Mouse (Mus musculus) midbrain, embryonic 15.5 days (tissue): ENCODE measurements around the gene Limch1. TPM values are rescaled to one million over a fixed set of nuclear protein-coding genes. Genes with fewer than 3 reads are reported as not detected.

Experiments
- ATAC-seq: fragments of 200-750 bp; cut with Nextera tagmentation; replicated peaks from 2 replicates; pipeline ENCODE4 v1.8.0; 2017; ENCODE audit warnings: moderate TSS enrichment
- H3K27ac ChIP-seq: fragments of 300-500 bp; sonication (generic); 2 replicates; pipeline ENCODE4 v1.5.1; 2015; ENCODE audit warnings: mild to moderate bottlenecking, inconsistent platforms
- H3K27me3 ChIP-seq: fragments of 300-500 bp; sonication (generic); replicated peaks from 2 replicates; pipeline ENCODE4 v1.6.1; 2015; ENCODE audit warnings: inconsistent platforms
- H3K36me3 ChIP-seq: fragments of 300-500 bp; sonication (generic); replicated peaks from 2 replicates; pipeline ENCODE4 v1.6.1; 2015; ENCODE audit warnings: inconsistent platforms
- H3K4me1 ChIP-seq: fragments of 300-500 bp; sonication (generic); 2 replicates; pipeline ENCODE4 v1.6.1; 2015; ENCODE audit warnings: inconsistent platforms
- H3K4me2 ChIP-seq: fragments of 300-500 bp; sonication (generic); 2 replicates; pipeline ENCODE4 v1.6.1; 2015; ENCODE audit warnings: inconsistent platforms, mild to moderate bottlenecking, moderate library complexity
- H3K4me3 ChIP-seq: fragments of 300-500 bp; sonication (generic); 2 replicates; pipeline ENCODE4 v1.5.1; 2015; ENCODE audit warnings: mild to moderate bottlenecking, inconsistent platforms
- H3K9ac ChIP-seq: fragments of 300-500 bp; sonication (generic); 2 replicates; pipeline ENCODE4 v1.6.1; 2015; ENCODE audit warnings: mild to moderate bottlenecking, inconsistent platforms
- H3K9me3 ChIP-seq: fragments of 300-500 bp; sonication (generic); 2 replicates; pipeline ENCODE4 v1.6.1; 2016; ENCODE audit warnings: inconsistent platforms
- WGBS: fragments of 180-500 bp; shearing (Covaris S2); methylation state at CpG from one replicate; pipeline ENCODE4 v1.1.7; 2015; ENCODE audit warnings: mixed read lengths; 5-methylcytosine and 5-hydroxymethylcytosine counted together
- polyA plus RNA-seq: library from polyadenylated mRNA; unstranded; fragments of >200 nt; fragmentation: Nextera tagmentation; extraction: Ambion mirVana; gene quantifications from 2 replicates; pipeline ENCODE4 v1.2.1, GENCODE M21; 2015

Gene Limch1
- polyA plus RNA-seq, 1 experiment from 2014 or later, result 47.6 TPM

- Histone ChIP-seq H3K36me3 (no peaks in the 10 kb centered on the region), H3K27ac (no peak overlapping the region), H3K4me1 (no peaks in the 10 kb centered on the region), H3K27me3 (no peaks in the 10 kb centered on the region), H3K4me2 (no peak overlapping the region), H3K9ac (no peak overlapping the region), H3K9me3 (no peaks in the 10 kb centered on the region), H3K4me3 (no peak overlapping the region)
- no peak for ATAC-seq
- 24% methylated on average over 6 of the region's 6 CpGs for WGBS
Measured at GRCm38 (mm10) chr5:67083117-67083516, 337.5 kb downstream of the Limch1 start.

- H3K4me1 ChIP-seq, result peaks cover under 1% of the 10 kb centered on the region
- no peaks in the 10 kb centered on the region for H3K36me3 ChIP-seq
- H3K9ac ChIP-seq, result no peak overlapping the region
- no peaks in the 10 kb centered on the region for H3K9me3 ChIP-seq
- no peak overlapping the region for H3K4me2 ChIP-seq
- no peak overlapping the region for H3K4me3 ChIP-seq
- ATAC-seq, result no peak
- no peak overlapping the region for H3K27ac ChIP-seq
- H3K27me3 ChIP-seq, result peaks cover 60% of the 10 kb centered on the region
- 74% methylated on average over 5 of the region's 5 CpGs for whole genome bisulfite sequencing
Measured at GRCm38 (mm10) chr5:67090856-67091255, 345.2 kb downstream of the Limch1 start.

GRCm38 (mm10) chr5:67091766-67092165 lies 346.1 kb downstream of the Limch1 start:
- ATAC-seq, result 0 out of 2 replicates have a peak, but pooled peaks have one; percentile 52
- no peak overlapping the region for H3K27ac ChIP-seq
- no peaks in the 10 kb centered on the region for H3K9me3 ChIP-seq
- H3K4me1 ChIP-seq, result peaks cover 6% of the 10 kb centered on the region
- 19% methylated on average over 4 of the region's 4 CpGs for WGBS
- H3K9ac ChIP-seq, result no peak overlapping the region
- no peak overlapping the region for H3K4me2 ChIP-seq
- no peak overlapping the region for H3K4me3 ChIP-seq
- H3K36me3 ChIP-seq, result no peaks in the 10 kb centered on the region
- H3K27me3 ChIP-seq, result peaks cover 66% of the 10 kb centered on the region

GRCm38 (mm10) chr5:67093991-67094390 lies 348.4 kb downstream of the Limch1 start:
- Histone ChIP-seq H3K4me1 (peaks cover 6% of the 10 kb centered on the region), H3K9ac (no peak overlapping the region), H3K36me3 (no peaks in the 10 kb centered on the region), H3K4me2 (no peak overlapping the region), H3K27me3 (peaks cover 83% of the 10 kb centered on the region), H3K9me3 (no peaks in the 10 kb centered on the region), H3K27ac (no peak overlapping the region), H3K4me3 (no peak overlapping the region)
- no peak for ATAC-seq
- WGBS, result 15% methylated on average over 2 of the region's 2 CpGs

GRCm38 (mm10) chr5:67095153-67095552 lies 349.5 kb downstream of the Limch1 start:
- Histone ChIP-seq H3K4me1 (peaks cover 6% of the 10 kb centered on the region), H3K4me2 (no peak overlapping the region), H3K36me3 (no peaks in the 10 kb centered on the region), H3K4me3 (no peak overlapping the region), H3K27me3 (peaks cover 85% of the 10 kb centered on the region), H3K9ac (no peak overlapping the region), H3K27ac (no peak overlapping the region), H3K9me3 (no peaks in the 10 kb centered on the region)
- ATAC-seq, result no peak
- WGBS, result 1% methylated on average over 15 of the region's 15 CpGs

- ATAC-seq, result no peak
- under 1% methylated on average over 46 of the region's 47 CpGs for WGBS
- Histone ChIP-seq H3K4me3 (peak overlapping the region; percentile 19), H3K9me3 (no peaks in the 10 kb centered on the region), H3K27me3 (peaks cover 84% of the 10 kb centered on the region), H3K9ac (no peak overlapping the region), H3K4me2 (peak overlapping the region; percentile 29), H3K27ac (no peak overlapping the region), H3K36me3 (no peaks in the 10 kb centered on the region), H3K4me1 (peaks cover 6% of the 10 kb centered on the region)
Measured at GRCm38 (mm10) chr5:67095651-67096377, 350.2 kb downstream of the Limch1 start.

GRCm38 (mm10) chr5:67096378-67096771 lies 350.7 kb downstream of the Limch1 start:
- Histone ChIP-seq H3K27ac (no peak overlapping the region), H3K36me3 (no peaks in the 10 kb centered on the region), H3K9ac (no peak overlapping the region), H3K4me3 (peak overlapping the region; percentile 19), H3K4me1 (peaks cover 6% of the 10 kb centered on the region), H3K4me2 (peak overlapping the region; percentile 29), H3K27me3 (peaks cover 84% of the 10 kb centered on the region), H3K9me3 (no peaks in the 10 kb centered on the region)
- WGBS, result 0% methylated on average over 26 of the region's 28 CpGs
- no peak for ATAC-seq

- Histone ChIP-seq H3K9ac (no peak overlapping the region), H3K27me3 (peaks cover 84% of the 10 kb centered on the region), H3K36me3 (no peaks in the 10 kb centered on the region), H3K27ac (no peak overlapping the region), H3K4me2 (no peak overlapping the region), H3K4me3 (no peak overlapping the region), H3K9me3 (no peaks in the 10 kb centered on the region), H3K4me1 (peaks cover 6% of the 10 kb centered on the region)
- WGBS, result 1% methylated on average over 41 of the region's 41 CpGs
- no peak for ATAC-seq
Measured at GRCm38 (mm10) chr5:67097106-67098050, 351.8 kb downstream of the Limch1 start.

- Histone ChIP-seq H3K27me3 (peaks cover 84% of the 10 kb centered on the region), H3K4me2 (no peak overlapping the region), H3K9ac (no peak overlapping the region), H3K4me1 (peaks cover 6% of the 10 kb centered on the region), H3K4me3 (no peak overlapping the region), H3K36me3 (no peaks in the 10 kb centered on the region), H3K27ac (no peak overlapping the region), H3K9me3 (no peaks in the 10 kb centered on the region)
- no peak for ATAC-seq
- 1% methylated on average over 23 of the region's 23 CpGs for WGBS
Measured at GRCm38 (mm10) chr5:67098051-67098732, 352.6 kb downstream of the Limch1 start.

GRCm38 (mm10) chr5:67098733-67099323 lies 353.2 kb downstream of the Limch1 start, which contains the start of gene Phox2b:
Gene Phox2b, minus strand, starts transcription at chr5:67099301.
- H3K4me2 ChIP-seq, result no peak within 1 kb of the TSS
- H3K27ac ChIP-seq, result no peak within 1 kb of the TSS
- H3K36me3 ChIP-seq, result no peaks in the 10 kb centered on the region
- H3K9me3 ChIP-seq, result no peaks in the 10 kb centered on the region
- WGBS, result under 1% methylated on average over 16 of the region's 16 CpGs
- ATAC-seq, result no peak
- no peak within 1 kb of the TSS for H3K9ac ChIP-seq
- H3K4me1 ChIP-seq, result peaks cover 6% of the 10 kb centered on the region
- peaks cover 82% of the 10 kb centered on the region for H3K27me3 ChIP-seq
- H3K4me3 ChIP-seq, result no peak within 1 kb of the TSS

GRCm38 (mm10) chr5:67099393-67100271 lies 354.0 kb downstream of the Limch1 start:
- ATAC-seq, result no peak
- Histone ChIP-seq H3K4me1 (peaks cover 6% of the 10 kb centered on the region), H3K36me3 (no peaks in the 10 kb centered on the region), H3K9me3 (no peaks in the 10 kb centered on the region), H3K27me3 (peaks cover 84% of the 10 kb centered on the region), H3K27ac (no peak overlapping the region), H3K4me2 (no peak overlapping the region), H3K9ac (no peak overlapping the region), H3K4me3 (no peak overlapping the region)
- under 1% methylated on average over 32 of the region's 32 CpGs for WGBS
